In genomic region chr15:84246195-84246594, GRCm38 (mm10) we compare ENCODE assay signal across 22 mouse cellular contexts. TPM values are rescaled to one million over a fixed set of nuclear protein-coding genes. Genes with fewer than 3 reads are reported as not detected.
DNase-seq lines count a peak whose midpoint lies in the region; ATAC-seq and TF ChIP-seq lines count a peak whose summit lies in the region.
"Had no signal": no experiment of that assay in that cellular context is flagged by ENCODE, and none has a peak within 500 bp of the region (broad histone marks: within the 10 kb centered on the region; RNA-seq: fewer than 3 reads in every experiment).

No protein-coding gene starts in this region.

- 0 out of 2 replicates have a peak overlapping the region, but pooled peaks have one; percentile 0 for H3K27ac ChIP-seq in heart, postnatal 0 days (ENCODE audit: low read depth)
- H3K27ac ChIP-seq in hindbrain, postnatal 0 days, result 0 out of 2 replicates have a peak overlapping the region, but pooled peaks have one; percentile 7
- no peak overlapping the region for H3K27ac ChIP-seq in hindbrain, embryonic 16.5 days (ENCODE audit: low read depth, low read length)
- H3K27ac ChIP-seq in bone marrow macrophage, adult 2 months (ENCODE audit: insufficient read depth, low read depth, low read length), result peak overlapping the region; percentile 78
- H3K27ac ChIP-seq in macrophage, result peak overlapping the region; percentile 49
- H3K27ac ChIP-seq in kidney, embryonic 15.5 days, result no peak overlapping the region
- H3K27ac ChIP-seq: embryonic facial prominence, embryonic 12.5 days; intestine, embryonic 15.5 days had no signal

- H3K4me2 ChIP-seq in heart, postnatal 0 days (ENCODE audit: low read depth, low read length), result no peak overlapping the region
- no peak overlapping the region for H3K4me2 ChIP-seq in hindbrain, postnatal 0 days (ENCODE audit: low read depth, low read length)
- no peak overlapping the region for H3K4me2 ChIP-seq in hindbrain, embryonic 16.5 days (ENCODE audit: low read length)
- no peak overlapping the region for H3K4me2 ChIP-seq in kidney, embryonic 15.5 days
- H3K4me2 ChIP-seq: embryonic facial prominence, embryonic 12.5 days; heart, embryonic 11.5 days; heart, embryonic 15.5 days; intestine, embryonic 15.5 days had no signal

- TF ChIP-seq EP300 in heart, postnatal 0 days (IDR thresholded peaks at IDR 0.05; ENCODE audit: low read depth), result no peak

- no peak overlapping the region for H3K4me3 ChIP-seq in heart, postnatal 0 days (ENCODE audit: low read depth, low read length)
- H3K4me3 ChIP-seq in hindbrain, postnatal 0 days (ENCODE audit: low read length), result no peak overlapping the region
- H3K4me3 ChIP-seq in hindbrain, embryonic 16.5 days (ENCODE audit: low read length), result no peak overlapping the region
- no peak overlapping the region for H3K4me3 ChIP-seq in bone marrow macrophage, adult 2 months (ENCODE audit: insufficient read depth, low read length)
- no peak overlapping the region for H3K4me3 ChIP-seq in macrophage (ENCODE audit: inconsistent target)
- H3K4me3 ChIP-seq in kidney, embryonic 15.5 days (replicated peaks), result no peak overlapping the region
- H3K4me3 ChIP-seq: embryonic facial prominence, embryonic 12.5 days; heart, adult 2 months; heart, embryonic 15.5 days; intestine, embryonic 15.5 days had no signal

- H3K79me2 ChIP-seq in macrophage (ENCODE audit: inconsistent target), result peaks cover 99% of the 10 kb centered on the region

- H3K27me3 ChIP-seq in heart, postnatal 0 days (ENCODE audit: control insufficient read depth, insufficient read depth, low read length), result no peaks in the 10 kb centered on the region
- no peaks in the 10 kb centered on the region for H3K27me3 ChIP-seq in hindbrain, postnatal 0 days (ENCODE audit: insufficient read depth, low read length)
- no peaks in the 10 kb centered on the region for H3K27me3 ChIP-seq in hindbrain, embryonic 16.5 days (replicated peaks; ENCODE audit: control insufficient read depth, insufficient read depth, low read length)
- no peaks in the 10 kb centered on the region for H3K27me3 ChIP-seq in kidney, embryonic 15.5 days
- H3K27me3 ChIP-seq: embryonic facial prominence, embryonic 12.5 days; heart, embryonic 15.5 days; intestine, embryonic 15.5 days; Patski had no signal

- peaks cover 9% of the 10 kb centered on the region; the same call in 1 of the 2 replicates for H3K36me3 ChIP-seq in heart, postnatal 0 days (replicated peaks; ENCODE audit: control insufficient read depth, insufficient read depth, low read length)
- H3K36me3 ChIP-seq in hindbrain, postnatal 0 days (ENCODE audit: insufficient read depth, low read length), result no peaks in the 10 kb centered on the region
- H3K36me3 ChIP-seq in hindbrain, embryonic 16.5 days (ENCODE audit: control insufficient read depth, insufficient read depth, low read length), result no peaks in the 10 kb centered on the region
- no peaks in the 10 kb centered on the region; the same call in 1 of the 2 replicates for H3K36me3 ChIP-seq in macrophage (ENCODE audit: inconsistent target)
- H3K36me3 ChIP-seq in kidney, embryonic 15.5 days, result no peaks in the 10 kb centered on the region
- H3K36me3 ChIP-seq: embryonic facial prominence, embryonic 12.5 days; heart, embryonic 15.5 days; intestine, embryonic 15.5 days had no signal

- DNase-seq in heart, postnatal 0 days (ENCODE audit: low spot score), result no peak
- DNase-seq in heart, adult 11 months, result no peak
- no peak for DNase-seq in hindbrain, postnatal 0 days (ENCODE audit: low spot score)
- no peak for DNase-seq in cerebellum, adult 18-20 months
- DNase-seq: adrenal gland, adult 2 months; adrenal gland, postnatal 25 days; cerebellum, adult 8-10 months; cerebellum, postnatal 14 days; forebrain, postnatal 0 days; gastrocnemius, postnatal 25 days; heart, adult 2 months; kidney, adult 18-20 months had no signal

- no peak for ATAC-seq in heart, postnatal 0 days (ENCODE audit: insufficient read depth, low read depth)
- no peak for ATAC-seq in hindbrain, postnatal 0 days
- ATAC-seq in hindbrain, embryonic 16.5 days, result no peak
- ATAC-seq in kidney, embryonic 15.5 days (replicated peaks; ENCODE audit: low FRiP score), result no peak
- ATAC-seq: activated CD4-positive, CD25-positive, alpha-beta regulatory T cell, adult 4 months; intestine, embryonic 15.5 days; Patski had no signal

- peaks cover 19% of the 10 kb centered on the region for H3K4me1 ChIP-seq in heart, postnatal 0 days (ENCODE audit: control insufficient read depth, insufficient read depth)
- H3K4me1 ChIP-seq in hindbrain, postnatal 0 days (ENCODE audit: insufficient read depth, low read length), result peaks cover 10% of the 10 kb centered on the region; the same call in 1 of the 2 replicates
- H3K4me1 ChIP-seq in hindbrain, embryonic 16.5 days (ENCODE audit: control insufficient read depth, insufficient read depth, low read depth, low read length), result peaks cover 9% of the 10 kb centered on the region
- H3K4me1 ChIP-seq in bone marrow macrophage, adult 2 months (ENCODE audit: control insufficient read depth, insufficient read depth, low read length), result peaks cover 29% of the 10 kb centered on the region
- peaks cover 11% of the 10 kb centered on the region for H3K4me1 ChIP-seq in kidney, embryonic 15.5 days

- H3K9ac ChIP-seq in heart, postnatal 0 days (replicated peaks; ENCODE audit: low read depth, low read length), result no peak overlapping the region
- H3K9ac ChIP-seq in hindbrain, postnatal 0 days (replicated peaks; ENCODE audit: low read length), result no peak overlapping the region
- H3K9ac ChIP-seq in hindbrain, embryonic 16.5 days (ENCODE audit: low read depth, low read length), result no peak overlapping the region
- no peak overlapping the region for H3K9ac ChIP-seq in kidney, embryonic 15.5 days
- H3K9ac ChIP-seq: embryonic facial prominence, embryonic 12.5 days; forebrain, postnatal 0 days; heart, embryonic 15.5 days; intestine, embryonic 15.5 days had no signal

- TF ChIP-seq POLR2A in bone marrow macrophage, adult 2 months (IDR thresholded peaks at IDR 0.05; ENCODE audit: borderline replicate concordance, low read depth, low read length), result no peak

- no peak for TF ChIP-seq CTCF in heart, postnatal 0 days (IDR thresholded peaks at IDR 0.05; ENCODE audit: low read depth)
- no peak for TF ChIP-seq CTCF in hindbrain, postnatal 0 days (IDR thresholded peaks at IDR 0.05; ENCODE audit: low read depth)
- no peak for TF ChIP-seq CTCF in bone marrow macrophage, adult 2 months (IDR thresholded peaks at IDR 0.05; ENCODE audit: low read depth, low read length)

- no peaks in the 10 kb centered on the region for H3K9me3 ChIP-seq in heart, postnatal 0 days (replicated peaks; ENCODE audit: control insufficient read depth, low read length)
- no peaks in the 10 kb centered on the region for H3K9me3 ChIP-seq in hindbrain, postnatal 0 days (ENCODE audit: low read length)
- H3K9me3 ChIP-seq in hindbrain, embryonic 16.5 days (ENCODE audit: control insufficient read depth, low read length), result no peaks in the 10 kb centered on the region; the same call in 1 of the 2 replicates
- H3K9me3 ChIP-seq in kidney, embryonic 15.5 days (replicated peaks), result peaks cover 5% of the 10 kb centered on the region; the same call in 1 of the 2 replicates
- H3K9me3 ChIP-seq: embryonic facial prominence, embryonic 12.5 days; heart, embryonic 15.5 days; intestine, embryonic 15.5 days had no signal

- 87% methylated on average over 6 of the region's 6 CpGs for WGBS in heart, postnatal 0 days
- WGBS in hindbrain, postnatal 0 days, result 85% methylated on average over 6 of the region's 6 CpGs
- 80% methylated on average over 6 of the region's 6 CpGs for WGBS in hindbrain, embryonic 16.5 days
- WGBS in macrophage (ENCODE audit: missing documents), result 65% methylated on average over 6 of the region's 6 CpGs
- WGBS in kidney, embryonic 15.5 days, result 88% methylated on average over 6 of the region's 6 CpGs

RNA-seq across cellular contexts. Expression of gene Parvb, which starts 14.4 kb away (rescaled TPM):
- 26.1 and 31.8 TPM in 2 replicates for total RNA-seq in heart, postnatal 0 days (2014; rRNA removed; ENCODE audit: low replicate concordance)
- polyA plus RNA-seq in heart, postnatal 0 days (2015; fragmentation: Nextera tagmentation; extraction: Ambion mirVana), result 10.8 and 11.7 TPM in 2 replicates
- 9.4 and 9.5 TPM in 2 replicates for total RNA-seq in hindbrain, postnatal 0 days (2014; rRNA removed)
- 4.3 and 6.2 TPM in 2 replicates for polyA plus RNA-seq in hindbrain, postnatal 0 days (2015; fragmentation: Nextera tagmentation; extraction: Ambion mirVana)
- 4.3 and 4.8 TPM in 2 replicates for polyA plus RNA-seq in hindbrain, embryonic 16.5 days (2015; fragmentation: Nextera tagmentation; extraction: Ambion mirVana)
- 34.4 and 35.7 TPM in 2 replicates for polyA plus RNA-seq in bone marrow macrophage, adult 2 months (2012; ENCODE audit: insufficient read depth, insufficient read length, missing spikeins)
- 100 to 1,000 TPM in 4 of 26 experiments, 10 to 100 TPM in 22; 28.7 to 170 (median 47.6) TPM for total RNA-seq in macrophage (2018; cell fraction: chromatin; rRNA removed)
- 10 to 100 TPM; 20.1 to 49.7 (median 33.8) TPM for total RNA-seq in macrophage (2018; cell fraction: cytosol; rRNA removed)
- total RNA-seq in macrophage (2018; cell fraction: nucleus; rRNA removed), result 10 to 100 TPM; 19.9 to 79.4 (median 36.2) TPM
- 29.1 to 51.0 TPM (median 42.1 TPM) in 3 replicates for polyA plus RNA-seq in macrophage (2018)
- 3.8 and 4.7 TPM in 2 replicates for polyA plus RNA-seq in kidney, embryonic 15.5 days (2015; fragmentation: Nextera tagmentation; extraction: Ambion mirVana)

RNA-seq across cellular contexts. Expression of gene Samm50, which starts 54.2 kb away (rescaled TPM):
- 34.1 and 42.4 TPM in 2 replicates for total RNA-seq in heart, postnatal 0 days (2014; rRNA removed; ENCODE audit: low replicate concordance)
- 201 and 207 TPM in 2 replicates for polyA plus RNA-seq in heart, postnatal 0 days (2015; fragmentation: Nextera tagmentation; extraction: Ambion mirVana)
- total RNA-seq in hindbrain, postnatal 0 days (2014; rRNA removed), result 28.0 and 30.9 TPM in 2 replicates
- polyA plus RNA-seq in hindbrain, postnatal 0 days (2015; fragmentation: Nextera tagmentation; extraction: Ambion mirVana), result 92.3 and 93.6 TPM in 2 replicates
- 94.4 and 95.3 TPM in 2 replicates for polyA plus RNA-seq in hindbrain, embryonic 16.5 days (2015; fragmentation: Nextera tagmentation; extraction: Ambion mirVana)
- 48.7 and 50.9 TPM in 2 replicates for polyA plus RNA-seq in bone marrow macrophage, adult 2 months (2012; ENCODE audit: insufficient read depth, insufficient read length, missing spikeins)
- 100 to 1,000 TPM in 5 of 26 experiments, 10 to 100 TPM in 21; 18.5 to 123 (median 67.5) TPM for total RNA-seq in macrophage (2018; cell fraction: chromatin; rRNA removed)
- 10 to 100 TPM; 27.1 to 47.6 (median 36.5) TPM for total RNA-seq in macrophage (2018; cell fraction: cytosol; rRNA removed)
- 10 to 100 TPM; 18.4 to 63.8 (median 32.8) TPM for total RNA-seq in macrophage (2018; cell fraction: nucleus; rRNA removed)
- 34.7 to 49.7 TPM (median 46.2 TPM) in 3 replicates for polyA plus RNA-seq in macrophage (2018)
- polyA plus RNA-seq in kidney, embryonic 15.5 days (2015; fragmentation: Nextera tagmentation; extraction: Ambion mirVana), result 127 and 132 TPM in 2 replicates

Comparison
In these comparisons a context has a peak if more than half of its experiments do, and no peak if none do; other contexts are left out.
1. H3K27ac ChIP-seq: peak in heart, postnatal 0 days (single experiment), hindbrain, postnatal 0 days (single experiment), bone marrow macrophage, adult 2 months (single experiment) and macrophage (single experiment); none in hindbrain, embryonic 16.5 days (single experiment) and kidney, embryonic 15.5 days (single experiment).